Mouse (Mus musculus): ENCODE data around the gene Acad11.

DNA sequence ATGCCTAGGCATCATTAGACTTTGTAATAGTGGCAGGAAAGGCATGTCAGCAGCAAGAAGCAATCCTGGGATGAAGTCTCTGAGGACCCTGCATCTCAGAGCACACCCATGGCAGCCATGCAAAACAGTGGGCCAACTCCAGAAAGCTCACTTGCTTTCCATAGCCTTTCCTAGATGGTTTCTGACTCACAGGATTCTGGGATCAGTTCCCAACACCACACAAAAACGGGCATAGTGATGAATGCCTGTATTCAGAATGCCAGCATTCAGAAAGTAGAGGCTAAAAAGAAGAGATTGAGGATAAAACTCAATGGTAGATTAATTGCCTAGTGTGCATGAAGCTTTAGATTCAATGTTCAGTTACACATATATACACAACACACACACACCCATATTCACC lies 48.7 kb upstream of the Acad11 start:
- no peak for TF ChIP-seq POLR2A (IDR thresholded peaks at IDR 0.05; ENCODE audit: borderline replicate concordance, control insufficient read depth, low read depth, low read length)
- TF ChIP-seq CTCF (IDR thresholded peaks at IDR 0.05; ENCODE audit: control insufficient read depth, insufficient read depth, low read length), result no peak

Data from bone marrow, adult 2 months (tissue).